Mouse (Mus musculus) midbrain, embryonic 12.5 days (tissue): ENCODE measurements around the gene Slc7a7. TPM values are rescaled to one million over a fixed set of nuclear protein-coding genes. Genes with fewer than 3 reads are reported as not detected.

Experiments used
- ATAC-seq: fragments of 200-750 bp; cut with Nextera tagmentation; 2 replicates; pipeline ENCODE4 v1.8.0; 2017; ENCODE audit warnings: low read depth, moderate TSS enrichment, moderate library complexity; ENCODE audit not compliant: low FRiP score
- H3K27ac ChIP-seq: fragments of 300-500 bp; sonication (generic); replicated peaks from 2 replicates; pipeline ENCODE4 v1.5.1; 2016; ENCODE audit warnings: mild to moderate bottlenecking
- H3K27me3 ChIP-seq: fragments of 300-500 bp; sonication (generic); 2 replicates; pipeline ENCODE4 v1.6.1; 2016; ENCODE audit warnings: mild to moderate bottlenecking
- H3K36me3 ChIP-seq: fragments of 300-500 bp; sonication (generic); 2 replicates; pipeline ENCODE4 v1.6.1; 2016
- H3K4me1 ChIP-seq: fragments of 300-500 bp; sonication (generic); 2 replicates; pipeline ENCODE4 v1.6.1; 2016
- H3K4me2 ChIP-seq: fragments of 300-500 bp; sonication (generic); replicated peaks from 2 replicates; pipeline ENCODE4 v1.6.1; 2016; ENCODE audit warnings: mild to moderate bottlenecking, moderate library complexity
- H3K4me3 ChIP-seq: fragments of 300-500 bp; sonication (generic); 2 replicates; pipeline ENCODE4 v1.5.1; 2016; ENCODE audit warnings: mild to moderate bottlenecking
- H3K9ac ChIP-seq: fragments of 300-500 bp; sonication (generic); replicated peaks from 2 replicates; pipeline ENCODE4 v1.6.1; 2016; ENCODE audit warnings: mild to moderate bottlenecking, moderate library complexity
- H3K9me3 ChIP-seq: fragments of 300-500 bp; sonication (generic); 2 replicates; pipeline ENCODE4 v1.6.1; 2016; ENCODE audit warnings: mild to moderate bottlenecking
- WGBS: fragments of 180-500 bp; shearing (Covaris S2); methylation state at CpG from one replicate; pipeline ENCODE4 v1.1.7; 2016; 5-methylcytosine and 5-hydroxymethylcytosine counted together
- polyA plus RNA-seq: library from polyadenylated mRNA; unstranded; fragments of >200 nt; fragmentation: Nextera tagmentation; extraction: Ambion mirVana; gene quantifications from 2 replicates; pipeline ENCODE4 v1.2.1, GENCODE M21; 2016

Gene Slc7a7
- polyA plus RNA-seq, 1 experiment from 2014 or later, result 4.7 TPM

DNA sequence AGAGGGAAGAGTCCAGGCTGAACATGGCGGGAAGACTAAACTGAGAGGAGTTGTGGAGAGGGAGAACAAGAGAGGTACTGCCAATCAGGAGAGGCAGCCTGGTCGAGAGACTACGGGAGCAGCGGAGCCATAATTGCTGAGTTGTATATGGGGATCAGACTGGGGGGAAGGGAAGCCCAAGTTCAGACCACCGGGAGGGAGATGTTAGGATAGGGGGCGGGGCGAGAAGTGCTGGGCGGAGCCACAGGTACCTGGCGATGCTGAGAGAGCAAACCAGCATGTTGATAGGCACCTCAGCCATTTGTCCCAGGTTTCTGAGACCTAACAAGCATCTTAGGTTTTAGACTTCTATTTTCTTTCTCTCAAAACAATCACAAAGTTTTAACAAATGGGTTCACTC is 88.4 kb downstream of the Slc7a7 start:
- Histone ChIP-seq H3K27me3 (no peaks in the 10 kb centered on the region), H3K9me3 (no peaks in the 10 kb centered on the region), H3K27ac (no peak overlapping the region), H3K4me3 (no peak overlapping the region), H3K4me1 (peaks cover 22% of the 10 kb centered on the region), H3K36me3 (no peaks in the 10 kb centered on the region), H3K4me2 (no peak overlapping the region), H3K9ac (no peak overlapping the region)
- no peak for ATAC-seq
- WGBS, result 55% methylated on average over 9 of the region's 9 CpGs

DNA sequence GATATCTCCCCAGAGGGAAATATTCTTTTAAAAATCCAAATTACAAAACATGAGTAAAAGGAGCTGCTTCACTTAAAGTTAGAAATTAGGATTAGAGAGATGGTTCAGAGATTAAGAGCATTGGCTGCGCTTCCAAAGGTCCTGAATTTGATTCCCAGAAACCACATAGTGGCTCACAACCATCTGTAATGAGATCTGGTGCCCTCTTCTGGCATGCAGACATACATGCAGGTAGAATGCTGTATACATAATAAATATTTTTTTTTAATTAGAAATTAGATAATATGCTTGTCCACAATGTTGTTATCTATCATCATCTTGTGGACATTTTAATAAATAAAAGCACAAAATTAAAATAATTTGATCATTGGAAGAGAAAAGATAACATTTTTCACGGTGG is 89.0 kb downstream of the Slc7a7 start:
- Histone ChIP-seq H3K36me3 (no peaks in the 10 kb centered on the region), H3K27me3 (no peaks in the 10 kb centered on the region), H3K4me3 (no peak overlapping the region), H3K9me3 (no peaks in the 10 kb centered on the region), H3K9ac (no peak overlapping the region), H3K4me2 (no peak overlapping the region), H3K27ac (no peak overlapping the region), H3K4me1 (peaks cover 19% of the 10 kb centered on the region)
- no peak for ATAC-seq
- WGBS, result 80% methylated on average over 2 of the region's 2 CpGs

DNA sequence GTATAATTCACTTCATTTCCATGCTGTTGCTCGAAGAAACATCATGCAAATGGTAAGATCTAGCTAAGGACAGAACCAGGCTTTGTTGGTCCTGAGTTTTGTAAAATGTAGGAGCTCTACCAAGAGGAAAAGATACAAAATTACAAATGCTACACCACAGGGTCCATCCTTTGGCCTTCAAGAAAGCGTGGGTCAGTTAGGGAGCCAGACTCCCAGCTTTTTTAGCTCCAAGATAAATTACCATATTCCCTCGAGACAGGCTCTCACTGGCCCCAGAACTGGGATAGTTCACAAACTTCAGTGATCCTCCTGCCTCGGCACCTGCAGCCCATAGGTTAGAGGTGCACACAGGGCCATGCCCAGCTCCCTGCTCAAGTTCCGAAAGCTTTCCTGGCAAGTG is 93.1 kb downstream of the Slc7a7 start:
- no peak for ATAC-seq
- Histone ChIP-seq H3K9ac (no peak overlapping the region), H3K36me3 (no peaks in the 10 kb centered on the region), H3K4me2 (no peak overlapping the region), H3K4me3 (no peak overlapping the region), H3K9me3 (no peaks in the 10 kb centered on the region), H3K27me3 (no peaks in the 10 kb centered on the region), H3K4me1 (peaks cover 4% of the 10 kb centered on the region), H3K27ac (no peak overlapping the region)
- WGBS, result 79% methylated on average over 5 of the region's 5 CpGs

DNA sequence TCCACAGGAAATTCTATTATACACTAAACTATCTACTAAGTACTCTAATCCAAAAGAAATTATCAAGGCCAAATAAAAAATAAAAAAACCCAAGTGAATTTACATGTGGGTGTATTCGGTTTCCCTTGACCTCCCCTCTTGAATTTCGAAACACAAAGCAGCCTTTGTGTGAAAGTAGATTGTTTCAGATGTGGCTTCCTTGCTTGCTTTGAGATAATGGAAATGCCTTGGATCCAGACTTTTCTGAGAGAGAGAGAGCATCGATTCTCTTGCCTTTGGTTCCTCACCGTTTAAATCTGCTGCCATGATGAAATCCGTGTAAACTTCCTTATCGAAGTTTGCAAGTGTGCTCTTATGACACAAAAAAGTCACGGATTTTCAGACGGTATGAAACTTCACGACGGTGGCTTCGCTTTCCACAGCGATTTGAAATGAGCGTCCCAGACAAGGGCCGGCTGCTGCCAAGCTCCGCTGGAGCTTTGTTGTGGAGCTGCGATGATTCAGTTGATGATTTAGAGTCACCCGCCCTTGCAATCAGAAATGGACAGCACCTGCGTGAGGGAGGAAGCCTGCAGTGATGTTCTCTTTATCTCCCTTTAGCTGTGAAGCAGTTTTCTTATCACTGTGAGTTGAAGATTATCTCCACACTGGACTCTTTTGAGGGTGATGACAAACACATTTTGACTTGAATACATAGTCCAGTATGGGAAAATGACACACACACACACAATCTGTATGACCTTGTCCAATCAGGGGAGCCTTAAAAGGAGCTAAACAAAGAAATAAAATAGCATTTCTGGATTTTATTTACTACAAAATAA is 95.8 kb downstream of the Slc7a7 start:
- Histone ChIP-seq H3K4me2 (no peak overlapping the region), H3K4me1 (peaks cover 4% of the 10 kb centered on the region; the same call in 1 of the 2 replicates), H3K9ac (no peak overlapping the region), H3K9me3 (no peaks in the 10 kb centered on the region), H3K4me3 (no peak overlapping the region), H3K36me3 (no peaks in the 10 kb centered on the region), H3K27me3 (no peaks in the 10 kb centered on the region), H3K27ac (no peak overlapping the region)
- ATAC-seq, result no peak
- 67% methylated on average over 18 of the region's 18 CpGs for WGBS

Other genes starting within 250 kb of the Slc7a7 start
- 220 and 224 TPM in 2 replicates for gene Dad1, start 163.7 kb downstream of the Slc7a7 start, polyA plus RNA-seq
- gene Abhd4, start 163.6 kb downstream of the Slc7a7 start, polyA plus RNA-seq, result 36.6 and 38.3 TPM in 2 replicates
- gene Olfr49, start 132.8 kb downstream of the Slc7a7 start, polyA plus RNA-seq, result not detected in 2 replicates
- 42.3 and 48.3 TPM in 2 replicates for gene Oxa1l, start 56.9 kb downstream of the Slc7a7 start, polyA plus RNA-seq
- 262 and 264 TPM in 2 replicates for gene Mrpl52, start 9.1 kb upstream of the Slc7a7 start, polyA plus RNA-seq
- gene Mmp14, start 13.8 kb upstream of the Slc7a7 start, polyA plus RNA-seq, result 84.8 and 88.6 TPM in 2 replicates
- gene Lrp10, start 46.4 kb upstream of the Slc7a7 start, polyA plus RNA-seq, result 31.1 and 32.5 TPM in 2 replicates
- 42.6 and 44.9 TPM in 2 replicates for gene Rem2, start 58.3 kb upstream of the Slc7a7 start, polyA plus RNA-seq
- gene Prmt5, start 99.7 kb upstream of the Slc7a7 start, polyA plus RNA-seq, result 117 and 119 TPM in 2 replicates
- gene Haus4, start 136.8 kb upstream of the Slc7a7 start, polyA plus RNA-seq, result 32.4 and 35.0 TPM in 2 replicates
- 41.6 and 46.6 TPM in 2 replicates for gene Ajuba, start 159.8 kb upstream of the Slc7a7 start, polyA plus RNA-seq
- 8.2 and 10.4 TPM in 2 replicates for gene 4931414P19Rik, start 188.2 kb upstream of the Slc7a7 start, polyA plus RNA-seq
- gene Psmb5, start 200.2 kb upstream of the Slc7a7 start, polyA plus RNA-seq, result 363 and 400 TPM in 2 replicates
- not detected in 2 replicates for gene Psmb11, start 203.7 kb upstream of the Slc7a7 start, polyA plus RNA-seq
- gene Gm17606, start 223.2 kb upstream of the Slc7a7 start, polyA plus RNA-seq, result not detected in 2 replicates
- 9.7 and 10.7 TPM in 2 replicates for gene Cdh24, start 223.6 kb upstream of the Slc7a7 start, polyA plus RNA-seq